Mouse (Mus musculus) mouse embryonic stem cell (cell line): ENCODE results near the gene Tfap2e.

Experiments used
- in situ Hi-C, 2 experiments: fragments of 300-500 bp; cut with MboI; formaldehyde crosslinking; loops; 1 replicate in 1 of 2; 3 replicates in 1 of 2; pipeline ENCODE4 v1.14.3; 2019 to 2020; ENCODE audit warnings: low sequenced_read_pairs in 2 of 2, low pct_unique_long_range_greater_than_20kb in 1 of 2, mixed read lengths in 1 of 2; ENCODE audit not compliant: unreplicated experiment in 1 of 2

Gene Tfap2e

GRCm38 (mm10) chr4:126736001-126736414, at the start of gene Tfap2e:
TSS of gene Tfap2e (minus strand) at chr4:126736240.
- in situ Hi-C loops, result no loop called here

GRCm38 (mm10) chr4:126782996-126783395, 47.0 kb upstream of the Tfap2e start:
- in situ Hi-C loops, result no loop called here

DNA sequence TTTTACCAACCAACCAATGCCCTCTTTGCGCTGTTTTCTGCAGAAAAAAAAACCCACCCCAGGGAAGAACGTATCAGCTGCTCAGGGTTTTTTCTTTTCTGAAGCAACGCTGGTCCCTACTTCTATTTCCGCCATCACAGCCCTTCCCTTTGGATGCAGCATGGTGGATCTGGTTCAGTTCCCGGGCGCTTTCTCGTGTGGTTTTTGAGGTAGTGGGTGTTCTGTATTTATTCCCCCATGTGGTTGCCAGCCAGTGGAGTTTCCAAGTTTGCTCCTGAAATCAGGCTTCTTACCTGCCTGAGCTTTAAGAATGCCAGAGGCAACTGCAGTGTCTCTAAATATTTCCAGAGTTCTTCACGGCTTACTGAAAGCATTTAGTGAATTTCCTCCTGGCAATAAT, 46.5 kb upstream of the Tfap2e start:
- in situ Hi-C loops, result no loop called here

- in situ Hi-C loops, result no loop called here
Observed at GRCm38 (mm10) chr4:126781871-126782270, 45.8 kb upstream of the Tfap2e start.

- in situ Hi-C loops, result no loop called here
Observed at GRCm38 (mm10) chr4:126779826-126780775, 44.1 kb upstream of the Tfap2e start.

DNA sequence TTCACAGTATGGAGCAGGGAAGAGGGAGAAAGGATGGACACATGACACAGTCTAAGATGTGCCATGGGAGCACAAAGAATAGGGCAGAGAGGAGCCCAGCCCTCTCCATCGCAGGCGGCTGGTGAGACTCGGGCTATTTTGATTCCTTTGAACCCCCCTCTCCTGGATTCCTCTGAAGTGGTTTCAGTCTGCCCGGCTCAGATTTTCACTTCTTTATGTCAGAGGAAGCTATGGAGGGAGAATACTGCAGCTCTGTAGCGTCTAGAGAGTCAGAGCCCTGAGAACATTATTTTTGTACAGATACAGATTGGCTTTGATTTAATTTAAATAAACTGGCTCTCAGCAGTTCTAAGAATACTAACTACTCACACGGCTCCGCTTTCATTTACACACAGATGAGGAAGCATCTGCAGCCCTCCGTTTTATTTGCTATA, 43.1 kb upstream of the Tfap2e start:
- in situ Hi-C loops, result no loop called here

DNA sequence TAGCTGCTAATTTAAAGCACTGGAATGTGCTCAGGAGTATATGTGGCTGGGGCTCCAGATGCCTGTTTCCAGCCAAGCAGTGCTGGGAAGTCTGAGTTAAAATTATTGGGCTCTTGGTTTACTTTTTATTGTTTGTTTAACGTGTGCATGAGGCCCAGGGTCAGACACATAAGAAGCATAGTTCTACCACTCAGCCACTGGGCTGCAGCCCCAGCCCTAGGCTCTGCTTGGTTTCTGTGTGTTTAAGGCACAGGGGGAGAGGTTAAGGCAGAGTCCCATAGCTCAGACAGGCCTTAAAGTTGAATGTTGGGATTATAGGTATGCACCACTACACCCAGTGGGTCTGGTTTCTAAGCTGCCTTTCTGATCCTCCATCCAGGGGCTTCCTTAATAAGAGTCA, 39.1 kb upstream of the Tfap2e start:
- in situ Hi-C loops, result no loop called here

DNA sequence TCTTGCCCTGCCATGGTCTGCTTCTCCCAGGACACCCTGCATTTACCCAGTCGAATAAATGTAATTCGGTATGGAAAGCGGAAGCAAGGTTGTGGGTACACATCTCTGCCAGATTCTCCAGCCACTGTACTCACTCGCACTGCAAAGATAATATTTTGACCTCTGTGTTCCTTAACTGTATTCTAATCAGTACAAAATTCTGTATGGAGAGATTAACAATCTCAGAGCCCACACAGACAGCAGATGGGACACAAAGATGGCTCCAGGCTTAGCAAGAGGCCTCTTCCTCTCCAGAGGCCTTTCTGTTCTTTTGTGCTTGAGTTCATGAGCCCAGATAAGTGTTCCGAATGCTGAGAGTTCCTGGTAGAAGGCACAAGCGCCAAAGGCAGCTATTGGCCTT, 37.8 kb upstream of the Tfap2e start:
- in situ Hi-C loops, result no loop called here

GRCm38 (mm10) chr4:126770831-126771230, 34.8 kb upstream of the Tfap2e start:
- in situ Hi-C loops, result no loop called here

DNA sequence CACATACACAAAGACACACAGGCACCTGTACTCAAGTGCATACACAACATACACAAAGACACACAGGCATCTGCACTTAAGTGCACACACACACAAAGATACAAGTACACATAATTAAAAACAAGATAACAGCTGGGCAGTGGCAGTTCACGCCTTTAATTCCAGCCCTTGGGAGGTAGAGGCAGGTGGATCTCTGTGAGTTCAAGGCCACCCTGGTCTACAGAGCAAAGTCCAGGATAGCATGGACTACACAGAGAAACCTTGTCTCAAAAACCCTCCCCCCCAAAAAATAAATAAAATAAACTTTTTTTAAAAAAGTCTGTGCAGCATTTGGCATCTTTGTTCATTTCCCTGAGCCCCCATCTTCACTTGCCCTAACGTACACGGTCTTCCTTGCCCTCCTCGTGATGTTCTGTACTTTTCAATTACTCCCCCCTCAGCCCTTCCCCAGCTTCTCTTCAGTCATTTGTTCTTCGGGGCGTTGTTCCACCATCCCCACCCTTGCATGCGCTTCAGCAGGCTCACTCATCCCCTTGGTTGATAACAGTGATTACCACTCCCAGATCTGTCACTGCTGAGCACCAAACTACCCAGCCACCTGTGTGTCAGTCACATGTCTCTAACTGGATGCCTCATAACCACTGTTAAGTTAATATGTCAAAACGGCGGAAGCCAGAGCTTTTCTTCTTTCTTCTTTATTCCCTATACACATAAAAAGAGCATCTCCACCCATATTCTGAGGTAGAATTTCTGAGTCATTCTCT, 33.9 kb upstream of the Tfap2e start:
- in situ Hi-C loops, result no loop called here

- in situ Hi-C loops, result no loop called here
Observed at GRCm38 (mm10) chr4:126763483-126763882, 27.4 kb upstream of the Tfap2e start.

DNA sequence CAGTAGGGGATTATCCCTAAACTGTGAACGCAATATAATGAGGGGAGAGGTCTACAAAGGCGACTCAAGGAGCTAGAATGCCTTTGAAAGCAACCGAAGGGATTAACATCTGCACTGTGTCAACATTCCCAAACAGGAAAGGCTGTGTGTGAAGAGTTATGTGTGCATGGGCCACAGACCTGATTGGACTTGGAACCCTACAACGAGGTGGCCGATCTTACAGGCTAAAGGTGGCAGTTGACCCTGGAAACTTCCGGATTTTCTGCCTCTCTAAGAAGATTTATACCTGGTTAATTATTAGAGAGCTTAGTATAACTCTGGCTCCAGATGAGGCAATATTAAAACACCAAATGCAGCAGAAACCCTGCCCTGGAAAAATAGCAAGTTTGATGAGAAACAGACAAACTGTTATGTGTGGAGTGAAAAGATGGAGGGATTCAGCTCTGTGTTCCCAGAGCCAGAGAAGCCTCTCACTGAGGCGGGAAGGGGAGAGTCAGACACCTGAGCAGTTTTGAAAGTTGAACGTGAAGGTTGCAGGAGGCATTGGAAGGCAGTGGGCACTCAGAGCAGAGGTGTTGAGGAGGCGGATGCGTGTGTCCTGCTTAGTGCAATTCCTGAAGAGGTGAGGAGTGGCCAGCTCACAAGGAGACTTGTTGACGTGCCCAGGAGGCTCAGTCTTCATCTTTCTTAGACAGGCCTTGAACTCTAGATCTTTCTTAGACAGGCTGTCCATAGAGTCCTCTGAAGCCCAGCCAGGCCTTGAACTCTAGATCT, 26.7 kb upstream of the Tfap2e start:
- in situ Hi-C loops, result no loop called here

- in situ Hi-C loops, result no loop called here
Observed at GRCm38 (mm10) chr4:126759435-126759834, 23.4 kb upstream of the Tfap2e start.

- in situ Hi-C loops, result no loop called here
Observed at GRCm38 (mm10) chr4:126758299-126758698, 22.3 kb upstream of the Tfap2e start.

GRCm38 (mm10) chr4:126756766-126757165, 20.7 kb upstream of the Tfap2e start:
- in situ Hi-C loops, result no loop called here

DNA sequence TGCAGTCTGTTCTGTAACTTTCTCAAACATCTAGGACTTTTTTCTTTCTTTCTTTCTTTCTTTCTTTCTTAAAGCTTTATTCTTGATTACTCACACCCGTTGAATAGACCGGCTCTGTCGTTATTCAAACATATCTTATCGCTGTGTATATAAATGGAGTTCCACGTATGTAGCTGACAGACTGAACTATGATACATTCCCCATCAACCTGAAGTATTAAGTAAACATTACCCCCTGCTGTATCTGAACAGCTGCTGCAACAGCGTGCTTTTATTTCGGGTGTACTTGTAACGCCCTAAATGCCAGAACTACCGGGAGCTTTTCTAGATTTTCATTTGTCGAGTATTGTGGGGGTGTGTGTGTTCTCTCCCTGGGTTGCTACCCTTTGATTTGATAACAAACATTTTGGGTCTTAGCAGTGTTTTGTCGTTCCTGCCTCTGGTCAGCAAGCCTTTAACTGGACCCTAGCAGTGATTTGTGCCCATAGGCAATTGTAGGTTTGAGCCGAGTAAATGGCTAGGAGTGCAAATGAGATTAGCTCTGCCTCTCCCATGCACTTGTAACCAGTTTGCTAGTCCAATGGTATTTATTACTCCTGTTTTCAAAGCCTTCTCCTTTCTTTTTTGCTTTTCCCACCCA, 18.8 kb upstream of the Tfap2e start:
- in situ Hi-C loops, result no loop called here

- in situ Hi-C loops, result no loop called here
Observed at GRCm38 (mm10) chr4:126754231-126754611, 18.2 kb upstream of the Tfap2e start.
